Mouse (Mus musculus) heart, postnatal 25 days (tissue): ENCODE data around the gene Zfp607b. TPM values are rescaled to one million over a fixed set of nuclear protein-coding genes. Genes with fewer than 3 reads are reported as not detected.

ENCODE experiments used
- total RNA-seq, 2 experiments: library from RNA; stranded (reverse); gene quantifications; 2 replicates each; pipeline ENCODE4 v1.2.3; 2021

Zfp607b gene
- total RNA-seq, 2 experiments from 2014 or later, result 0.39 to 0.88 TPM

Other genes starting within 250 kb of the Zfp607b start
- gene Sptbn4, start 241.7 kb upstream of the Zfp607b start, total RNA-seq, result under 1 TPM; 0.08 to 0.42 TPM
- gene Blvrb, start 241.4 kb upstream of the Zfp607b start, total RNA-seq, result 10 to 100 TPM; 30.1 to 30.5 TPM
- gene Sertad3, start 215.6 kb upstream of the Zfp607b start, total RNA-seq, result 1 to 10 TPM; 6.4 to 8.0 TPM
- 10 to 100 TPM in 1 of 2 experiments, 1 to 10 TPM in 1; 7.9 to 13.0 TPM for gene Sertad1, start 202.4 kb upstream of the Zfp607b start, total RNA-seq
- 1 to 10 TPM; 1.2 to 1.6 TPM for gene Prx, start 190.0 kb upstream of the Zfp607b start, total RNA-seq
- under 1 TPM; 0.13 to 0.17 TPM for gene Hipk4, start 166.1 kb upstream of the Zfp607b start, total RNA-seq
- 10 to 100 TPM; 23.3 to 27.1 TPM for gene Pld3, start 136.1 kb upstream of the Zfp607b start, total RNA-seq
- gene 2310022A10Rik, start 136.1 kb upstream of the Zfp607b start, total RNA-seq, result 10 to 100 TPM; 64.6 to 71.9 TPM
- 100 to 1,000 TPM; 166 to 177 TPM for gene Akt2, start 97.8 kb upstream of the Zfp607b start, total RNA-seq
- not detected for gene Ttc9b, start 35.4 kb upstream of the Zfp607b start, total RNA-seq
- 10 to 100 TPM; 21.9 to 22.2 TPM for gene Map3k10, start 14.7 kb upstream of the Zfp607b start, total RNA-seq
- gene Zfp60, start 42.0 kb downstream of the Zfp607b start, total RNA-seq, result 1 to 10 TPM; 8.2 to 8.9 TPM
- gene Zfp626, start 117.9 kb downstream of the Zfp607b start, total RNA-seq, result 1 to 10 TPM; 5.5 to 6.2 TPM
- 1 to 10 TPM; 2.6 to 3.1 TPM for gene Zfp59, start 149.3 kb downstream of the Zfp607b start, total RNA-seq
- gene Zfp607a, start 168.2 kb downstream of the Zfp607b start, total RNA-seq, result 1 to 10 TPM; 3.3 to 3.5 TPM
- 1 to 10 TPM; 6.2 to 6.6 TPM for gene Zfp974, start 240.1 kb downstream of the Zfp607b start, total RNA-seq